Mouse (Mus musculus): ENCODE results near the gene Gtf2f2. TPM values are rescaled to one million over a fixed set of nuclear protein-coding genes. Genes with fewer than 3 reads are reported as not detected.

Gene Gtf2f2
- polyA plus RNA-seq, 1 experiment from 2014 or later = 35.3 TPM

DNA sequence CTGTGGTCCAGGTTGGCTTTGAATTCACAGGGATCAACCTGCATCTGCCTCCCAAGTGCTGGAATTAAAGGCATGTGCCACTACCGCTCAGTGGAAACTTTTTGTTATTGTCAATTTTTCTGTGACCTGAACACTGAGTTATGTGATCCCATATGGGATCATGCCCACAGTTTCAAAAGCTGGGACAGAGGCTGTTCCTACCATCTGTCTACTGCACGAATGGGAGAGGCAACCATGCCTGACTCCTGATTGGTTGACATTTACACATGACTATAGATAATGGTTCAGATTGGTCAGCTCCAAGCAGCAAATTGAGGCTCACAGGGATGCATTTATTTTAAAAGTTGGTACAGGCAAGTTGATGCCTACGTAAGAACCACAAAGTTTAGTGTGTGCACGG is 14.0 kb upstream of the Gtf2f2 start:
- Histone ChIP-seq H3K27me3 (no peaks in the 10 kb centered on the region), H3K9me3 (replicated peaks) (no peaks in the 10 kb centered on the region), H3K27ac (no peak overlapping the region), H3K4me3 (replicated peaks) (no peak overlapping the region), H3K9ac (no peak overlapping the region), H3K4me1 (replicated peaks) (no peaks in the 10 kb centered on the region), H3K4me2 (no peak overlapping the region), H3K36me3 (no peaks in the 10 kb centered on the region)
- 75% methylated on average over 4 of the region's 4 CpGs for WGBS (ENCODE audit: insufficient replicate concordance)
- no peak for ATAC-seq (ENCODE audit: low read depth)
- DNase-seq = no peak

DNA sequence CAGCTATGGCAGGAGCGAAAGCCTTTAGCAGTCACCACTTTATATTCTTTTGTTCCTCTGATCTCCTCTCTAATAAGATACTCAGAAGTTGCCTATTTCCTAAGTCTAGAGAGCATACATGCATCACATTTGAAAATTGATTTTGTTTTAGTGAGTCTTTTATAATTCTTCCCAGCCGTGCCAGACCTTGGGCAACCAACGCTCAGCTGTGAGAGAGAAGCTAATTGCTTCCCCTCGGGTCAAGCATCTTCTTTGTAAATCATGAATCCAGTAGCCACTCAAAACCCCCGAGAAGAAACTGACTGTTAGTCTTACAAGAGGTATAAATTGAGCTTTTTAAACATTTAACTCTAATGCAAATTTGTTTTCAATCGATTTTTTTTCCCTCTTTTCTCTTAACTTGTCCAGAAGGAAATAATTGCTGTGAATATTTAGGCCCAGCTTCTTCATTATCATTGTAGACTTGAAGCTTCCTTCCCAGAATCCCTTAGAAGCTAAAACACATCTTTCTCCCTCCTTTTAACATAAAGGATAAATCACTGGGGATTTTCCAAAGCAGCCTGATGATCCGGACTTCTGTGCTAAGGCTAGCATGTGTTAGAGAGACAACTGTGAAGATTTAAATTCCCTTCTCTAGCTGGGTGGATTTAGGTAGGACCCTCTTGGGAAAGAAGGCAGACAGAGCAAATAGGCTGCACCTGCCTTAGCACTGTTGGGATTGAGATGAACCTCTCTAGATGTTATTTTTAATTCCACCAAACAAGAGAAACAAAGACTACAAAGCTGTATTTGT is 10.5 kb upstream of the Gtf2f2 start:
- H3K9me3 ChIP-seq (replicated peaks) = no peaks in the 10 kb centered on the region
- H3K27me3 ChIP-seq = no peaks in the 10 kb centered on the region
- H3K4me1 ChIP-seq (replicated peaks) = no peaks in the 10 kb centered on the region
- H3K9ac ChIP-seq = no peak overlapping the region
- no peak for DNase-seq
- WGBS (ENCODE audit: insufficient replicate concordance) = 61% methylated on average over 7 of the region's 7 CpGs
- no peak overlapping the region for H3K4me2 ChIP-seq
- H3K36me3 ChIP-seq = no peaks in the 10 kb centered on the region
- no peak for ATAC-seq (ENCODE audit: low read depth)
- H3K27ac ChIP-seq = no peak overlapping the region
- H3K4me3 ChIP-seq (replicated peaks) = no peak overlapping the region

DNA sequence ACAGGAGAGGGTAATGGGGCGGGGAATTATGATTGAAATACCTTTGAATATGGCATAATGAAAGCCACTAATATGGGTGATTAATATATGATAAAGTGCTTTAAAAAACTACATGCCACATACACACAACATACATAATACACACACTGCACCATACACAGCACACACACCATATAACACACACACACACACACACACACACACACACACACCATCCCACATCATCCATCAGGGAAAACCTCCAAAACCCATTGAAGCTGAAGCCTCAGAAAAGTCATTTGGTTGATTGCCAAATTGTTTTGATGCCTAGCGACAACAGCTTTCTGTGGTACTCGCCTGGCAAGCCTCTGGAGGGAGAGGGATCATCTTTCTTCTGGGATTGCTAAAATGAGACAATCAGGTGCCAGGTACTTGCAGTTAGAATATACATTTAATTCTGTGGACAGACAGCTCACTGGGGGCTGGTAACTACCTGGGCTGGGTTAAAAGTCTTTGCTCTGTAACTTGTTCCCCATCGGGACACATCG is 9.7 kb upstream of the Gtf2f2 start:
- ATAC-seq (ENCODE audit: low read depth) (no peak), DNase-seq (no peak)
- Histone ChIP-seq H3K4me3 (replicated peaks) (no peak overlapping the region), H3K4me2 (no peak overlapping the region), H3K9me3 (replicated peaks) (no peaks in the 10 kb centered on the region), H3K9ac (no peak overlapping the region), H3K36me3 (no peaks in the 10 kb centered on the region), H3K4me1 (replicated peaks) (no peaks in the 10 kb centered on the region), H3K27me3 (no peaks in the 10 kb centered on the region), H3K27ac (no peak overlapping the region)
- WGBS (ENCODE audit: insufficient replicate concordance) = 73% methylated on average over 5 of the region's 5 CpGs

DNA sequence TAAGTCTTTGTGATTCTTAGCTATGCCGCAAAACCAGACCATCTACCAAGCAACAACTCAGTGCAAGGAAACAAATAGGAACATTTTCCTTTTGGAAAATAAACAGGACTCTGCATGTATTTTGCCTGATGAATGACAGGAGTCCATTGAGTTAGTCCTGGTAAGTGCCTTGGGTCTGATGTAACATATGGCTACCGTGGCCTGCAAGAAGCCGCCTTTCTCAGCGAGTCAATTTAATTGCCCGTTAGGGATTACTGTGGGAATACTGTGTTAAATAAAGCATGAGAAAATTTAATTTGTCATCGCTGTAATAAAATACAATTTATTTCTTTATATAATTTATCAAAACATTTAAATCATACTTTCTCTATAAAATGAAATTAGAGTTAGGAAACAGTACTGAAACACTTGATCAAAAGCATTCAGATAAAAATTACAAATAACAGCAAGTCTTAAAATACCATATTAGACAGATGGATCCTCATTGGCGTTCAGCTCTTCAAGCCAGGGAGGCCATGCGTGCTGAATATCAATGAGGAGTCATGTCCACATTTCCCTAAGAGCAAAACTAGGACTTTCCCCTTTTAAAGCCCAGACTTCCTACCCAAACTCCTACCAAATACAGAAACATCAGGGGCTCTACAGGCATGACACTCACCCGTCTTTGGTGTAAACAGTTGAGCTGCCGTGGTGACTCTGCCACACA is 7.3 kb upstream of the Gtf2f2 start:
- no peak overlapping the region for H3K27ac ChIP-seq
- no peak overlapping the region for H3K4me2 ChIP-seq
- 75% methylated on average over 10 of the region's 10 CpGs for WGBS (ENCODE audit: insufficient replicate concordance)
- ATAC-seq (ENCODE audit: low read depth) = no peak
- no peaks in the 10 kb centered on the region for H3K36me3 ChIP-seq
- no peaks in the 10 kb centered on the region for H3K27me3 ChIP-seq
- DNase-seq = no peak
- H3K9ac ChIP-seq = no peak overlapping the region
- no peaks in the 10 kb centered on the region for H3K9me3 ChIP-seq (replicated peaks)
- H3K4me3 ChIP-seq (replicated peaks) = no peak overlapping the region
- no peaks in the 10 kb centered on the region for H3K4me1 ChIP-seq (replicated peaks)

DNA sequence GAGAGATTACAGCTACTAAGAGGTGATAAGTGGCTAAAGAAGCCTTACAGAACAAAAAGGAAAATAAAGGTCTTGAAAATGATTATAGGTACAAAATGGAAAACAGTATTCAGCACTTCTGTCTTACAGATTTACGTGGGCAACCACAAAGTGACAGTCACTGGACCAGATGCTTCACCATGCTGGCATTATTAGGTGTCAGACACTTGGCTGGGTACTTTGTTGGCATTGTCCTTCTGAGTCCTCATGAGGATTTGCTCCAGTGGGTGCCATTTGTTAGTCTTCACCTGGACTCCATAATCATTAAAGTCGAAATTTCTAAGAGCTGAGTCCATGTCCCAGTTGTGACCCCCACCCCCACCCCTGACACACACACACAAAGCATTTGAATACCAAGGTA is 3.7 kb upstream of the Gtf2f2 start:
- Histone ChIP-seq H3K4me2 (no peak overlapping the region), H3K9ac (no peak overlapping the region), H3K27ac (no peak overlapping the region), H3K27me3 (no peaks in the 10 kb centered on the region), H3K4me1 (replicated peaks) (peaks cover 13% of the 10 kb centered on the region), H3K9me3 (replicated peaks) (no peaks in the 10 kb centered on the region), H3K36me3 (no peaks in the 10 kb centered on the region), H3K4me3 (replicated peaks) (no peak overlapping the region)
- 40% methylated on average over 2 of the region's 2 CpGs for WGBS (ENCODE audit: insufficient replicate concordance)
- DNase-seq = no peak
- no peak for ATAC-seq (ENCODE audit: low read depth)

DNA sequence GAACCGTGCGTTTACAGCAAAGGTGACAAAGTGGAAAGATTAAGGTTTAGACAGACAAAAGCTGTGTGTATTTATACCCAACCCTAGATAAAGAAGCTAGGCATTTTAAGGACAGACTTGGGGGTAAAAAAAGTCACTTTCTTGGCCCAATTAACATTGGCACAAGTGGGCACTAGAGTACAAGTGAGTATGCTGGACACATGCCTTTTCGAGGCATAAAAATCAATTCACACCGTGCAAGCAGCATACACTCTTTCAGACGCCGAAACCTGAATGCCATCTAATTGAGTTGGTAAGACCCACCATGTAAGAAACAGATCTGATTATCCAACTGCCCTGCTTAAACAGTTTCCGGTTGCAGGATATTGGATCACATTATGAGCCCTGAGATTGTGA is 395 bp upstream of the Gtf2f2 start:
- Histone ChIP-seq H3K4me3 (replicated peaks) (peak overlapping the region; percentile 85), H3K4me2 (peak overlapping the region; percentile 84), H3K9ac (no peak overlapping the region), H3K36me3 (peaks cover 10% of the 10 kb centered on the region), H3K4me1 (replicated peaks) (peaks cover 24% of the 10 kb centered on the region), H3K9me3 (replicated peaks) (no peaks in the 10 kb centered on the region), H3K27ac (no peak overlapping the region), H3K27me3 (no peaks in the 10 kb centered on the region)
- no peak for DNase-seq
- WGBS (ENCODE audit: insufficient replicate concordance) = 26% methylated on average over 7 of the region's 7 CpGs
- ATAC-seq (ENCODE audit: low read depth) = no peak; the same call in 1 of the 2 replicates

DNA sequence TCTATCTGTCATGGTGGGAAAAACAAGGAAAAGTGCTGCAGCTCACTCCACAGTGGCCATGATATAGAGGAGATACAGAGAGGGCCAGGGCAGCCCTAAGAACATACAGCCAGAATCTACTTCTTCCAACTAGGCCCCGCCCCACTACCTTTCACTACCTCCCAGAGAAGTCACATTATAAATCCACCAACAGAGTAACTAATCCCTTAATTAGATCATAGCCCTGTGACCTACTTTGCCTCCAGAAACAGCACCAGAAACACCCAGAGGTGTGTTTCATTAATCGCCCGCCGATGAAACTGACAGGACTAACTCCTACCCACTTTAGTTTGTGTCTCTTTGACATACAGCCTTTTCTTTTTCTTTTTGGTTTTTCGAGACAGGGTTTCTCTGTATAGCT is 1.5 kb downstream of the Gtf2f2 start:
- no peak for ATAC-seq (ENCODE audit: low read depth)
- WGBS (ENCODE audit: insufficient replicate concordance) = 71% methylated on average over 5 of the region's 5 CpGs

DNA sequence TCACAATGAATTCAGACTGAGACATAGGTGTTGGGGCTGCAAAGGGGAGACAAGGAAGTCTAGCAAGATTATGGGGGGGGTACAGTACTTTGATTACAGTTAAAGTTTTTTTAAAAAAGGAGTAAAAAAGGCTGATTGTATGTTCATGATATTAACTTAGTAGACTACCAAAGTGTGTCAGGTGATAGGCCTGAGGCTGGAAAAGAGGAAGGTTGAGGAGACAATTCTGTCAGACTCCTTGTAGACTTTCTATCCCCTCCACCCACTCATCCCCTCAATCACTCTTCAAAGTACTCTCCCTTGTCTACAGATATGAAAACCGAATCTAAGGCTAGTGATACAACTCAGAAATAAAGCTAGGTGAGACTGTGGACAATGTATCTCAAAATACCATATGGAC is 2.5 kb downstream of the Gtf2f2 start:
- WGBS (ENCODE audit: insufficient replicate concordance) = 73% methylated on average over 1 of the region's 1 CpGs
- Histone ChIP-seq H3K4me1 (replicated peaks) (peaks cover 24% of the 10 kb centered on the region), H3K36me3 (peaks cover 14% of the 10 kb centered on the region), H3K4me3 (replicated peaks) (no peak overlapping the region), H3K27ac (no peak overlapping the region), H3K4me2 (no peak overlapping the region), H3K9me3 (replicated peaks) (no peaks in the 10 kb centered on the region), H3K27me3 (no peaks in the 10 kb centered on the region), H3K9ac (no peak overlapping the region)
- no peak for ATAC-seq (ENCODE audit: low read depth)
- no peak for DNase-seq

More for the DNA sequence above, 1.5 kb downstream of the Gtf2f2 start:
- Histone ChIP-seq H3K4me1 (replicated peaks) (peaks cover 24% of the 10 kb centered on the region), H3K27ac (no peak overlapping the region), H3K9ac (peak overlapping the region; percentile 86), H3K4me2 (peak overlapping the region; percentile 84), H3K4me3 (replicated peaks) (peak overlapping the region; percentile 85), H3K9me3 (replicated peaks) (no peaks in the 10 kb centered on the region), H3K36me3 (peaks cover 14% of the 10 kb centered on the region), H3K27me3 (no peaks in the 10 kb centered on the region)
- DNase-seq = peak; percentile 7

DNA sequence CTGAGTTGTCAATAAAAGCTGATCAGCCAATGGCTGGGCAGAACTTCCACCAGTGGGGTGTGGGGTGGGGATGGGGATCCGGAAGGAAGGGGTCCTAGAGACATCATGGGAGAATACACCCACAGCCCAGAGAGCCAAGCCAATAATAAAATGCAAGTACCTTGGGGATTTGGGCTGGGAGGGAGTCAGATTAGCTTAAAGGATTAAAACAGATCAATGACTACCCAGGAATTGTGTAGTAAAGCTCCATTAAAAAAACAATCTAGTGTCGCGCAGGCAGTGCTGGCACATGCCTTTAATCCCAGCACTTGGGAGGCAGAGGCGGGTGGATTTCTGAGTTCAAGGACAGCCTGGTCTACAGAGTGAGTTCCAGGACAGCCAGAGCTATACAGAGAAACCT is 5.7 kb downstream of the Gtf2f2 start:
- Histone ChIP-seq H3K4me1 (replicated peaks) (peaks cover 16% of the 10 kb centered on the region), H3K9ac (no peak overlapping the region), H3K4me2 (no peak overlapping the region), H3K4me3 (replicated peaks) (no peak overlapping the region), H3K27ac (no peak overlapping the region), H3K36me3 (peaks cover 14% of the 10 kb centered on the region), H3K27me3 (no peaks in the 10 kb centered on the region), H3K9me3 (replicated peaks) (no peaks in the 10 kb centered on the region)
- 88% methylated on average over 4 of the region's 4 CpGs for WGBS (ENCODE audit: insufficient replicate concordance)
- DNase-seq (no peak), ATAC-seq (ENCODE audit: low read depth) (no peak)

DNA sequence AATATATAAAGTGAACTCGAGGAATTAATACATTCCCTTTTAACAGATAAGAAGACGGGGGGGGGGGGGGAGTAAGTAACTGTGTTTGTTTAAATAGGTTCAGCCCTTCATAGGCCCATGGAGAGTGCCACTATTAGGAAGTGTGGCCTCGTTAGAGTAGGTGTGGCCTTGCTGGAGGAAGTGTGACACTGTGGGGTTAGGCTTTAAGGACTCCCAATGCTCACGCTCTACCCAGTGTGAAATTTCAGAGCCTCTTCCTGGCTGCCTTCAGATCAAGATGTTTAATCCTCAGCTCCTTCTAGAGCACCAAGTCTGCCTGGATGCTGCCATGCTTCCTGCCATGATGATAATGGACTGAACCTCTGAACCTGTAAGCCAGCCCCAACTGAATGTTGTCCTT is 8.9 kb downstream of the Gtf2f2 start:
- H3K27ac ChIP-seq = no peak overlapping the region
- no peaks in the 10 kb centered on the region for H3K9me3 ChIP-seq (replicated peaks)
- H3K4me1 ChIP-seq (replicated peaks) = no peaks in the 10 kb centered on the region
- no peak for DNase-seq
- H3K36me3 ChIP-seq = peaks cover 9% of the 10 kb centered on the region
- H3K27me3 ChIP-seq = no peaks in the 10 kb centered on the region
- H3K9ac ChIP-seq = no peak overlapping the region
- ATAC-seq (ENCODE audit: low read depth) = no peak
- H3K4me3 ChIP-seq (replicated peaks) = no peak overlapping the region
- WGBS (ENCODE audit: insufficient replicate concordance) = 42% methylated on average over 4 of the region's 4 CpGs
- no peak overlapping the region for H3K4me2 ChIP-seq

DNA sequence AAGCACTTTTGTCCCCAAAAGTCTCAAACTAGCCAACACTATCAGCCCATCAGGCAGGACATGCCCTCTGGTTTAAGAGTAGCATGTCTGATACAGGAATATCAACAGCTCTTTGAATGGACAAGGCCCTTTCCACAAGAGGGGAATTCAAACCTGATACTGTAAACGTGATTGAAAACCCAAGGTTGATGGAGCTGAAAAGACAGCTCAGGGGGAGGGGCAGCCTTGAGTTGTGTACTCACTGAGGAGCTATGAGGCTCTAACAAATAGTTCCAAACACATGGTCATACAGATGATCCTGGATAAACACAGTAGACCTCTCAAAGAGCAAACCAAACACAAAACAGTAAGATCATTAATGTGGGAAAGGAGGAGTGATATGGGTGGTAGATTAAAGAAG is 12.6 kb downstream of the Gtf2f2 start:
- ATAC-seq (ENCODE audit: low read depth) (no peak), DNase-seq (no peak)
- 54% methylated on average over 1 of the region's 1 CpGs for WGBS (ENCODE audit: insufficient replicate concordance)
- Histone ChIP-seq H3K4me3 (replicated peaks) (no peak overlapping the region), H3K4me1 (replicated peaks) (no peaks in the 10 kb centered on the region), H3K4me2 (no peak overlapping the region), H3K27ac (no peak overlapping the region), H3K9ac (no peak overlapping the region), H3K9me3 (replicated peaks) (no peaks in the 10 kb centered on the region), H3K27me3 (no peaks in the 10 kb centered on the region), H3K36me3 (peaks cover 14% of the 10 kb centered on the region; the same call in 1 of the 2 replicates)

Data from liver, embryonic 13.5 days (tissue).